Mouse (Mus musculus): ENCODE data around the gene Ndufv1. TPM values are rescaled to one million over a fixed set of nuclear protein-coding genes. Genes with fewer than 3 reads are reported as not detected.

The Ndufv1 gene
- 116 and 238 TPM in 2 replicates for polyA plus RNA-seq (2012; ENCODE audit: low replicate concordance)

GRCm38 (mm10) chr19:4012432-4013022 is at the start of gene Ndufv1:
Gene Ndufv1, minus strand, starts transcription at chr19:4012806.

GRCm38 (mm10) chr19:4059069-4059740 is 46.6 kb upstream of the Ndufv1 start, which contains the start of gene Gstp3:
Gene Gstp3, minus strand, starts transcription at chr19:4059569.

GRCm38 (mm10) chr19:4045966-4046865 is 33.6 kb upstream of the Ndufv1 start, which contains the start of gene Gstp2:
Gene Gstp2, minus strand, starts transcription at chr19:4046023.

GRCm38 (mm10) chr19:4037788-4038232 is 25.2 kb upstream of the Ndufv1 start, which contains the start of gene Gstp1:
Gene Gstp1, minus strand, starts transcription at chr19:4037985.

GRCm38 (mm10) chr19:4003112-4003511 is 9.5 kb downstream of the Ndufv1 start, which contains the start of gene Doc2g:
Gene Doc2g, plus strand, starts transcription at chr19:4003313.

GRCm38 (mm10) chr19:4000119-4000900 is 12.3 kb downstream of the Ndufv1 start, which contains the start of the genes Nudt8 and Gm49405:
Gene Nudt8, plus strand, starts transcription at chr19:4000580.
Gene Gm49405, plus strand, starts transcription at chr19:4000626.

GRCm38 (mm10) chr19:3992416-3992815 is 20.2 kb downstream of the Ndufv1 start, which contains the start of gene Tbx10:
Gene Tbx10, plus strand, starts transcription at chr19:3992752.

GRCm38 (mm10) chr19:3986334-3986733 is 26.3 kb downstream of the Ndufv1 start, which contains the start of gene Acy3:
Gene Acy3, plus strand, starts transcription at chr19:3986570.

GRCm38 (mm10) chr19:3972229-3972628 is 40.4 kb downstream of the Ndufv1 start, which contains the start of gene Aldh3b2:
Gene Aldh3b2, plus strand, starts transcription at chr19:3972328.

GRCm38 (mm10) chr19:3958470-3958869 is 54.1 kb downstream of the Ndufv1 start, which contains the start of gene Aldh3b3:
Gene Aldh3b3, plus strand, starts transcription at chr19:3958645.

Other genes with a start within 250 kb of the Ndufv1 start
- gene Kmt5b, start 245.4 kb downstream of the Ndufv1 start, polyA plus RNA-seq (2012; ENCODE audit: low replicate concordance) = 6.5 and 8.3 TPM in 2 replicates
- gene Chka, start 161.0 kb downstream of the Ndufv1 start, polyA plus RNA-seq (2012; ENCODE audit: low replicate concordance) = 11.0 and 16.6 TPM in 2 replicates
- gene Tcirg1, start 105.7 kb downstream of the Ndufv1 start, polyA plus RNA-seq (2012; ENCODE audit: low replicate concordance) = 75.8 and 86.6 TPM in 2 replicates
- 14.8 and 113 TPM in 2 replicates for gene Ndufs8, start 100.0 kb downstream of the Ndufv1 start, polyA plus RNA-seq (2012; ENCODE audit: low replicate concordance)
- 3.5 and 4.9 TPM in 2 replicates for gene Aldh3b1, start 83.0 kb downstream of the Ndufv1 start, polyA plus RNA-seq (2012; ENCODE audit: low replicate concordance)
- gene Unc93b1, start 77.6 kb downstream of the Ndufv1 start, polyA plus RNA-seq (2012; ENCODE audit: low replicate concordance) = 122 and 124 TPM in 2 replicates
- not detected in 2 replicates for gene Aldh3b3, start 54.2 kb downstream of the Ndufv1 start, polyA plus RNA-seq (2012; ENCODE audit: low replicate concordance)
- 0.26 and 0.83 TPM in 2 replicates for gene Aldh3b2, start 40.5 kb downstream of the Ndufv1 start, polyA plus RNA-seq (2012; ENCODE audit: low replicate concordance)
- gene Acy3, start 26.2 kb downstream of the Ndufv1 start, polyA plus RNA-seq (2012; ENCODE audit: low replicate concordance) = 4.2 and 13.1 TPM in 2 replicates
- gene Tbx10, start 20.1 kb downstream of the Ndufv1 start, polyA plus RNA-seq (2012; ENCODE audit: low replicate concordance) = not detected in 2 replicates
- gene Nudt8, start 12.2 kb downstream of the Ndufv1 start, polyA plus RNA-seq (2012; ENCODE audit: low replicate concordance) = 18.3 and 18.7 TPM in 2 replicates
- 5.0 TPM in 2 replicates for gene Gm49405, start 12.2 kb downstream of the Ndufv1 start, polyA plus RNA-seq (2012; ENCODE audit: low replicate concordance)
- gene Doc2g, start 9.5 kb downstream of the Ndufv1 start, polyA plus RNA-seq (2012; ENCODE audit: low replicate concordance) = 9.6 and 25.7 TPM in 2 replicates
- gene Gstp1, start 25.2 kb upstream of the Ndufv1 start, polyA plus RNA-seq (2012; ENCODE audit: low replicate concordance) = 87.4 and 343 TPM in 2 replicates
- gene Gstp2, start 33.2 kb upstream of the Ndufv1 start, polyA plus RNA-seq (2012; ENCODE audit: low replicate concordance) = 0.83 TPM in 1 of 2 replicates, not detected in the other
- gene Gstp3, start 46.8 kb upstream of the Ndufv1 start, polyA plus RNA-seq (2012; ENCODE audit: low replicate concordance) = 8.9 and 10.2 TPM in 2 replicates
- gene Cabp2, start 68.8 kb upstream of the Ndufv1 start, polyA plus RNA-seq (2012; ENCODE audit: low replicate concordance) = not detected in 2 replicates
- 187 and 207 TPM in 2 replicates for gene Cdk2ap2, start 84.4 kb upstream of the Ndufv1 start, polyA plus RNA-seq (2012; ENCODE audit: low replicate concordance)
- gene Pitpnm1, start 87.2 kb upstream of the Ndufv1 start, polyA plus RNA-seq (2012; ENCODE audit: low replicate concordance) = 116 and 152 TPM in 2 replicates
- 140 and 201 TPM in 2 replicates for gene Aip, start 113.1 kb upstream of the Ndufv1 start, polyA plus RNA-seq (2012; ENCODE audit: low replicate concordance)
- gene Gpr152, start 127.0 kb upstream of the Ndufv1 start, polyA plus RNA-seq (2012; ENCODE audit: low replicate concordance) = not detected in 2 replicates
- gene Cabp4, start 131.2 kb upstream of the Ndufv1 start, polyA plus RNA-seq (2012; ENCODE audit: low replicate concordance) = 0.80 and 4.6 TPM in 2 replicates
- gene Coro1b, start 135.8 kb upstream of the Ndufv1 start, polyA plus RNA-seq (2012; ENCODE audit: low replicate concordance) = 68.6 and 81.7 TPM in 2 replicates
- gene Ptprcap, start 140.8 kb upstream of the Ndufv1 start, polyA plus RNA-seq (2012; ENCODE audit: low replicate concordance) = 311 and 444 TPM in 2 replicates
- 165 and 201 TPM in 2 replicates for gene Rps6kb2, start 150.5 kb upstream of the Ndufv1 start, polyA plus RNA-seq (2012; ENCODE audit: low replicate concordance)
- gene Carns1, start 162.7 kb upstream of the Ndufv1 start, polyA plus RNA-seq (2012; ENCODE audit: low replicate concordance) = 2.9 and 5.8 TPM in 2 replicates
- gene Tbc1d10c, start 178.5 kb upstream of the Ndufv1 start, polyA plus RNA-seq (2012; ENCODE audit: low replicate concordance) = 91.7 and 91.9 TPM in 2 replicates
- gene Ppp1ca, start 179.3 kb upstream of the Ndufv1 start, polyA plus RNA-seq (2012; ENCODE audit: low replicate concordance) = 230 and 449 TPM in 2 replicates
- gene Rad9a, start 188.9 kb upstream of the Ndufv1 start, polyA plus RNA-seq (2012; ENCODE audit: low replicate concordance) = 31.9 and 46.0 TPM in 2 replicates
- gene Clcf1, start 201.4 kb upstream of the Ndufv1 start, polyA plus RNA-seq (2012; ENCODE audit: low replicate concordance) = 22.4 and 34.6 TPM in 2 replicates
- gene AC109138.7, start 201.6 kb upstream of the Ndufv1 start, polyA plus RNA-seq (2012; ENCODE audit: low replicate concordance) = 2.6 and 21.1 TPM in 2 replicates
- 20.7 and 38.4 TPM in 2 replicates for gene Pold4, start 219.1 kb upstream of the Ndufv1 start, polyA plus RNA-seq (2012; ENCODE audit: low replicate concordance)